Mouse (Mus musculus) limb, embryonic 13.5 days (tissue): ENCODE results near the gene Fgfrl1. TPM values are rescaled to one million over a fixed set of nuclear protein-coding genes. Genes with fewer than 3 reads are reported as not detected.
"Not testable (repeated sequence)": the region's sequence is repeated elsewhere in the genome, so short reads cannot be mapped to it uniquely, and the experiment has no call there.

Source experiments
- ATAC-seq: fragments of 200-750 bp; cut with Nextera tagmentation; 2 replicates; pipeline ENCODE4 v1.8.0; 2017; ENCODE audit warnings: low read depth, moderate number of reproducible peaks, moderate TSS enrichment; ENCODE audit not compliant: low FRiP score
- H3K27ac ChIP-seq: fragments of 300-500 bp; sonication (generic); 2 replicates; pipeline ENCODE4 v1.5.1; 2015; ENCODE audit warnings: inconsistent platforms, mild to moderate bottlenecking, moderate library complexity
- H3K27me3 ChIP-seq: fragments of 300-500 bp; sonication (generic); 2 replicates; pipeline ENCODE4 v1.6.1; 2015; ENCODE audit warnings: mild to moderate bottlenecking, inconsistent platforms
- H3K36me3 ChIP-seq: fragments of 300-500 bp; sonication (generic); 2 replicates; pipeline ENCODE4 v1.6.1; 2015; ENCODE audit warnings: inconsistent platforms, mild to moderate bottlenecking, moderate library complexity
- H3K4me1 ChIP-seq: fragments of 300-500 bp; sonication (generic); 2 replicates; pipeline ENCODE4 v1.6.1; 2015; ENCODE audit warnings: inconsistent platforms
- H3K4me2 ChIP-seq: fragments of 300-500 bp; sonication (generic); replicated peaks from 2 replicates; pipeline ENCODE4 v1.6.1; 2015; ENCODE audit warnings: inconsistent platforms, mild to moderate bottlenecking, moderate library complexity
- H3K4me3 ChIP-seq: fragments of 300-500 bp; sonication (generic); 2 replicates; pipeline ENCODE4 v1.5.1; 2015; ENCODE audit warnings: moderate library complexity, mild to moderate bottlenecking, inconsistent platforms
- H3K9ac ChIP-seq: fragments of 300-500 bp; sonication (generic); 2 replicates; pipeline ENCODE4 v1.6.1; 2015; ENCODE audit warnings: mild to moderate bottlenecking, inconsistent platforms
- H3K9me3 ChIP-seq: fragments of 300-500 bp; sonication (generic); 2 replicates; pipeline ENCODE4 v1.6.1; 2016; ENCODE audit warnings: inconsistent platforms
- WGBS: fragments of 180-500 bp; shearing (Covaris S2); methylation state at CpG from one replicate; pipeline ENCODE4 v1.1.7; 2015; 5-methylcytosine and 5-hydroxymethylcytosine counted together
- polyA plus RNA-seq: library from polyadenylated mRNA; unstranded; fragments of >200 nt; fragmentation: Nextera tagmentation; extraction: Ambion mirVana; gene quantifications from 2 replicates; pipeline ENCODE4 v1.2.1, GENCODE M21; 2015

The Fgfrl1 gene
- polyA plus RNA-seq, 1 experiment from 2014 or later: 44.8 TPM

DNA sequence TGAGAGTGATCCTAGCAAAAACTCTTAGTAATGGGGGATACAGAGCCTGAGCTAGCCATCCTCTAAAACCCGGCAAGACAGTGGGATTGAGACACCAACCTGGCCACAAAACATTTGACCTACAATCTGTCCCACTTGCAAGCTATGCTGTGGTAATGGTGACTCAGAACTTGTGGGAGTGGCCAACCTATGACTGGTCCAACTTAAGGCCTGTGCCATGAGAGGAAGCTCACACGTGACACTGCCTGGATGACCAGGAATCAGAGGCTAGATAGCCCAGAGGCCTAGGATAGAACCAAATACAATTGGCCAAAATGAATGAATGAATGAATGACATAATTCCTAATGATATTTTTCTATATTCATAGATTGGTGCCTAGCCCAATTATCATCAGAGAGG is 49.7 kb downstream of the Fgfrl1 start:
- Histone ChIP-seq H3K4me1 (no peaks in the 10 kb centered on the region), H3K4me3 (no peak overlapping the region), H3K9ac (no peak overlapping the region), H3K36me3 (no peaks in the 10 kb centered on the region), H3K4me2 (no peak overlapping the region), H3K9me3 (no peaks in the 10 kb centered on the region), H3K27ac (no peak overlapping the region), H3K27me3 (no peaks in the 10 kb centered on the region)
- ATAC-seq: no peak
- 67% methylated on average over 2 of the region's 2 CpGs for WGBS

DNA sequence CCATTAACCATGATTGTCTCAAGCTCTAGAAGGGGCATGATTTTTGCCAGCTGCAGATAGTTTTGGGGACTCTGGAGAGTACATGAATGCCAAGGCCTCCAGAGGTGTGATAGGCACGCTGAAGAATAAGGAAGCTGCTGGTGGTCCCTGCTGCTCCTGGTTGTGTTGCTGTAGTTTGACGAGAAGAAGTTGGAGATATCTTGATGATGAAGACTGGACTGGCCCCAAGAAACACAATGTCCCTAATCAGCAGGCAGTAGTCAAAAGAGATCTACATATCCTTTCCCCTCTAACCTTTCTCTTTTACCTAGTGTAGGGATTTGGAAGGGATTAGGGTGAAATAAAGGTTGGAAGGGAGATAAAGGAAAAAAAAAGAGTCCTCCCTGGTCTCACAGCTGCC is 50.4 kb downstream of the Fgfrl1 start:
- ATAC-seq: no peak
- H3K9ac ChIP-seq: no peak overlapping the region

DNA sequence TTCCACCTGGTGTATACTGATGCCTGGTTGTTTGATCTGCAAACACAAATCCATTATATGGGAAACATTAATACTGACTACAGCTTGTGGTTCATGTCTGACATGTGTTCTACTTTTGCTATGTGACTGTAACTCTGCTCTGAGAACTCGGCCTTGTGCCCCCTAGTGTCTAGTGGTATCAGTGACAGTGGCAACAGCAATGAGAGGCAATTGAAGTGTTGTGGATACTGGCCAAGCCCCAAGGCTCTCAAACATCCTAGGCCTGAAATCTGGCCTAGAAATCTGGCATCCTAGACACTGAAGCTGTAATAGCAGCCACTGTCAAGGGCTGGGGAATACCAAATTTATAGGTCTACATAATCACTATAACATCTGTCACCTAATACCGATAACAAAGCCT is 51.7 kb downstream of the Fgfrl1 start:
- no peak overlapping the region for H3K4me3 ChIP-seq
- no peak overlapping the region for H3K9ac ChIP-seq
- H3K4me2 ChIP-seq: no peak overlapping the region
- no peaks in the 10 kb centered on the region for H3K4me1 ChIP-seq
- no peak for ATAC-seq
- WGBS: 69% methylated on average over 2 of the region's 2 CpGs
- no peaks in the 10 kb centered on the region for H3K9me3 ChIP-seq
- no peaks in the 10 kb centered on the region for H3K27me3 ChIP-seq
- no peak overlapping the region for H3K27ac ChIP-seq
- no peaks in the 10 kb centered on the region for H3K36me3 ChIP-seq

More for the DNA sequence above, 50.4 kb downstream of the Fgfrl1 start:
- Histone ChIP-seq H3K27me3 (no peaks in the 10 kb centered on the region), H3K9me3 (no peaks in the 10 kb centered on the region), H3K4me3 (no peak overlapping the region), H3K36me3 (no peaks in the 10 kb centered on the region), H3K4me1 (no peaks in the 10 kb centered on the region), H3K4me2 (no peak overlapping the region), H3K27ac (no peak overlapping the region)
- 73% methylated on average over 2 of the region's 2 CpGs for WGBS

DNA sequence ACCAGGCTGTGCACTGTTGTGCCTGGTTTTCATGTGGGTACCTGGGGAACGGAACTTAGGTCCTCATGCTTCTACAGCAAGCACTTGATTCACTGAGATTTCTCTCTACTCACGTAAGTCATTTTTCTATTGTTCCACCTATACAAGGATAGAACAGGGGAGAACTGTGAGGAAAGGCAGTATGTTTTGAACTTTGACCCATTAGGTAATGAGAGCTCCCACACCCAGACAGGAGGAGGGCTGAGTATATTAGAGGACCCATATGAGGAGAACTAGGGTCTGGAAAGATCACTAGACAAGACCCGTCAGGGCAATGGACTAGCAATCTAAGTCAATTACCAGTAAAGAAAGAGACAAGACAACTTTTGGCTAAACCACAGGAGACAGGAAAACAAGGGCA is 52.4 kb downstream of the Fgfrl1 start:
- Histone ChIP-seq H3K9me3 (no peaks in the 10 kb centered on the region), H3K27me3 (no peaks in the 10 kb centered on the region), H3K4me2 (no peak overlapping the region), H3K4me1 (no peaks in the 10 kb centered on the region), H3K36me3 (no peaks in the 10 kb centered on the region), H3K27ac (no peak overlapping the region), H3K4me3 (no peak overlapping the region), H3K9ac (no peak overlapping the region)
- ATAC-seq: no peak
- 82% methylated on average over 3 of the region's 3 CpGs for WGBS

DNA sequence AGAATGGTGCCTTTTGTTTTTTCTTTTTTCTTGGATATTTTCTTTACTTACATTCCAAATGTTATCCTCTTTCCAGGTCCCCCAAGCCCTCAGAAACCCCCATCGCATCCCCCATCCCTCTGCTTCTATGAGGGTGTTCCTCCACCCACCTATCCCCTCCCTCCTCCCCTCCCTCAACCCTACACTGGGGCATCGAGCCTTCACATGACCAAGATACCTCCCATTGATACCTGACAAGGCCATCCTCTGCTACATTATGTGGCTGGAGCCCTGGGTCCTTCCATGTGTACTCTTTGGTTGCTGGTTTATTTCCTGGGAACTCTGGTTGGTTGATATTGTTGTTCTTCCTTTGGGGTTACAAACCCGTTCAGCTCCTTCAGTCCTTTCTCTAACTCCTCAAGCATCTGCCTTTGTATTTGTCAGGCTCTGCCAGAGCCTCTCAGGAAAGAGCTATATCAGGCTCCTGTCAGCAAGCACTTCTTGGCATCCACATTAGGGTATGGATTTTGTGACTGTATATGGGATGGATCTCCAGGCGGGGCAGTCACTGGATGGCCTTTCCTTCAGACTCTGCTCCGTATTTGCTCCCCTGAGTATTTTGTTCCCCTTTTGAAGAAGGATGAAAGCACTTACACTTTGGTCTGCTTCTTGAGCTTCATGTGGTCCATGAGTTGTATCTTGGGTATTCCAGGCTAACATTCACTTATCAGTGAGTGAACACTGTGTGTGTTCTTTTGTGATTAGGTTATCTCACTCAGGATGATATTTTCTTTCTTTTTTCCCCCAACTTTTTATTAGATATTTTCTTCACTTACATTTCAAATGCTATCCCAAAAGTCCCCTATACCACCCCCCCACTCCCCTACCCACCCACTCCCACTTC is 58.4 kb downstream of the Fgfrl1 start:
- Histone ChIP-seq H3K4me3 (no peak overlapping the region), H3K9me3 (no peaks in the 10 kb centered on the region), H3K27ac (no peak overlapping the region), H3K36me3 (no peaks in the 10 kb centered on the region), H3K4me2 (no peak overlapping the region), H3K27me3 (no peaks in the 10 kb centered on the region), H3K4me1 (no peaks in the 10 kb centered on the region), H3K9ac (no peak overlapping the region)
- no peak for ATAC-seq
- WGBS: 78% methylated on average over 5 of the region's 5 CpGs

DNA sequence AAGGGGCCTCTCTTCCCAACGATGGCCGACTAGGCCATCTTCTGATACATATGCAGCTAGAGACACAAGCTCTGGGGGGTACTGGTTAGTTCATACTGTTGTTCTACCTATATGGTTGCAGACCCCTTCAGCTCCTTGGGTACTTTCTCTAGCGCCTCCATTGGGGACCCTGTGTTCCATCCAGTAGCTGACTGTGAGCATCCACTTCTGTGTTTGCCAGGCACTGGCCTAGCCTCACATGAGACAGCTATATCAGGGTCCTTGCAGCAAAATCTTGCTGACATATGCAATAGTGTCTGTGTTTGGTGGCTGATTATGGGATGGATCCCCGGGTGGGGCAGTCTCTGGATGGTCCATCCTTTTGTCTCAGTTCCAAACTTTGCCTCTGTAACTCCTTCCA is 59.1 kb downstream of the Fgfrl1 start:
- not testable (repeated sequence) for H3K9me3 ChIP-seq, ATAC-seq

More for the DNA sequence above, 59.1 kb downstream of the Fgfrl1 start:
- not testable (repeated sequence) for H3K36me3 ChIP-seq, H3K9ac ChIP-seq, H3K4me3 ChIP-seq, H3K27ac ChIP-seq, H3K4me1 ChIP-seq, H3K27me3 ChIP-seq, H3K4me2 ChIP-seq
- 78% methylated on average over 4 of the region's 4 CpGs for WGBS

Other genes with a start within 250 kb of the Fgfrl1 start
- 0.24 and 0.25 TPM in 2 replicates for gene Mfsd7a, start 243.5 kb upstream of the Fgfrl1 start, polyA plus RNA-seq
- 23.3 and 26.4 TPM in 2 replicates for gene Pcgf3, start 231.2 kb upstream of the Fgfrl1 start, polyA plus RNA-seq
- gene Cplx1, start 142.4 kb upstream of the Fgfrl1 start, polyA plus RNA-seq: 0.50 and 0.59 TPM in 2 replicates
- 44.4 and 50.6 TPM in 2 replicates for gene Gak, start 62.6 kb upstream of the Fgfrl1 start, polyA plus RNA-seq
- 26.9 and 28.3 TPM in 2 replicates for gene Tmem175, start 62.6 kb upstream of the Fgfrl1 start, polyA plus RNA-seq
- 16.2 and 18.2 TPM in 2 replicates for gene Idua, start 32.1 kb upstream of the Fgfrl1 start, polyA plus RNA-seq
- gene Dgkq, start 22.7 kb upstream of the Fgfrl1 start, polyA plus RNA-seq: 15.9 and 16.8 TPM in 2 replicates
- 1.5 and 1.8 TPM in 2 replicates for gene Slc26a1, start 16.8 kb upstream of the Fgfrl1 start, polyA plus RNA-seq
- not detected in 2 replicates for gene Rnf212, start 82.6 kb downstream of the Fgfrl1 start, polyA plus RNA-seq
- not detected in 2 replicates for gene Tmed11, start 103.0 kb downstream of the Fgfrl1 start, polyA plus RNA-seq
- not detected in 2 replicates for gene Vmn2r8, start 116.5 kb downstream of the Fgfrl1 start, polyA plus RNA-seq
- not detected in 2 replicates for gene Vmn2r9, start 160.2 kb downstream of the Fgfrl1 start, polyA plus RNA-seq